Mouse (Mus musculus): ENCODE results near the gene Fam172a.

DNA sequence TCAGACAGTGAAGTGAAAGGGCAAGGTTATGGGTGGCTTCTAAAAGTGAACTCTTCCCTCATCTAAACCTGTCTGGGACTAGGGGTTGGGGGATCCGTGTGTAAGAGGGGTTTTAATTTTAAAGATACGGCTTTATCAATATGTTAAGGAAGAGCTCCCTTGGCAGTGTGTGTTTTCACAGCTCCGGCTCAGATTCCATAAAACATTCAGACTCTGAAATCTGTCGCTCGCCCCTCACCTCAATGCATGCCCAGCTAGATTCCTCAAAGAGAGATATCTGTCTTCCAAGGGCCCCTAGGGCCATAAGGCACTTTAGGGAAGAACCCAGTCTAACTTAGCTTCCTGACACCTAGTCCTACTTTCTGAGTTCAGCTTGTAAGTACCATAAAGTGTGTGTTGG lies 486.0 kb downstream of the Fam172a start:
- TF ChIP-seq GATA1 (IDR thresholded peaks at IDR 0.05; ENCODE audit: low read length) = no peak
- TF ChIP-seq TAL1 (IDR thresholded peaks at IDR 0.05; ENCODE audit: low read length) = no peak

All from erythroblast, embryonic 14.5 days (primary cell).